Mouse (Mus musculus): ENCODE measurements around the gene Gm10799.

DNA sequence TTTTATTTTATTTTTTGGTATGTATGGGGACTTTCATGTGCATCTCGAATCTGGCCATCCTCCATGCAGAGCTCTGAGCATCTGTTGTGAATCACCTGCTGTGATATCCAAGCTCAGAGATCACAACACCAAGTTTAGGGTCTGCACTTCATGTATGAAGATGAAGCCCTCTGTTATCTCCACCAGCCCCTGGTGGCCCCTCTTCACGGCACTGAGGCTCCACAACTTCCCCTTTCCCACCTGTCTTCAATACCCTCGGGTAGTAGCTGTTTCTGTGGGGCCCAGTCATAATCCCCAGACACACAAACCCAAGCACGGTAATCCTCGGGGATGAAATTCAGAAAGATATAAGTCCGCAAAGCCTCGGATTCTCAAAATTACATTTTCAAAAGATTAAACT, 45.3 kb downstream of the Gm10799 start:
- TF ChIP-seq POLR2A (IDR thresholded peaks at IDR 0.05; ENCODE audit: extremely low read depth, insufficient read depth, low read length) (no peak), CTCF (IDR thresholded peaks at IDR 0.05; ENCODE audit: low read depth, low read length) (no peak)
